Mouse (Mus musculus) brain, embryonic 18.5 days (tissue): ENCODE data around the gene Ppp1r15b.

ENCODE experiments used
- DNase-seq: peaks from one replicate; pipeline ENCODE4 v3.0.0-alpha.2; 2012; ENCODE audit warnings: low read depth, low spot score

The Ppp1r15b gene

DNA sequence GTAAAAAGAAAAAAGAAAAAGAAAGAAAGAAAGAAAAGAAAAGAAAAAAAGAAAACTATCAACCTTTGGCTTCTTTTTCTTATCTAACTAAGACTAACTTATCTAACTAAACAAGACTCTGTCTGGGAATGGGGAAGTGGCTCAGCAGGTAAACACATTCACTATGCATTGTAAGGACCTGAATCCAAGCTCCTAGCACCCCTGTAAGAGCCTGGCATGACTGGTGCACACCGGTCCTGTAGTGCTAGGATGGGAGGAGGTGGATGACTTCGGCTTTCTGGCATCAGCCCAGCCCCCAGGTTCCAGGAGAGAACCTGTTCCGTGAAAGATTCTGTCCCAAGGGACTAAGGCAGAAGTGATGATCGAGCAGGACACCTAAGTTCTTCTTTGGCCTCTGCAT, 30.6 kb downstream of the Ppp1r15b start:
- DNase-seq = no peak

DNA sequence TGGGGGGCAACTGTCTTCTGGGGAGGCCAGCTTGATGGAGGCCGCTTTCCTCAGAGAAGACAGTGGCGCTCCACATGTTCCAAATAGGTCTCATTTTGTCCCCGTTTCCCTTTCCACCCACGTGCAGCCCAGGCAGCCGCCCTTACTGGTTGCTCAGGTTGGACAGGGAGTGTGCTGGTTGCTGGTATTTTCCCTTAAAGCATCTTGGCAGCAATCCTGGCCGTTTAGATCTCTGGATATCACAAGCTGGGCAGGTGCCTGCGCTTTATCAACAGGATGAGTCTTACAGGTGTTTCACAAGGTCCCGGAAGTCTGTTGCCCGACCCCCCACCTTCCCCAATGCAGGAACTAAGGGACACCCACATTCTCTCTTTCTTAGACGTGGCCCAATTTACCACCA, 31.1 kb downstream of the Ppp1r15b start:
- DNase-seq = no peak

DNA sequence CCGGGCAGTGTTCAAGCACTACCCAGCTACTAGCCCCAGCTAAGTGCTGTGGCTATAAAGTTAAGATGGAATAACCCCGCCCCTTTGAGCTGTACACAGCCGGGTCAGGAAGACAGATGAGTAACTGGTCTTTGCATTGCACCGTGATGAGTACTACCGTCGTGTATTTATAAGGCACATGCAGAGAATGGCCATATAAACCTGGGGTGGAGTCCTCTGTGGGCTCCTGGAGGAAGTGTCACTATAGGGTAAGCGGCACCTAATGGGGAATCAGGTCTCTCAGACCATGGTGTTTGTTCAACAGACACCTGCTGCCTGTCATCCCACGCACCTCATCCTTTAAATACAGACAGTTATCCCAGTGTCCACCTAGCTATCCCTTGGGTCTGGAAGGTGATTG, 32.0 kb downstream of the Ppp1r15b start:
- no peak for DNase-seq

DNA sequence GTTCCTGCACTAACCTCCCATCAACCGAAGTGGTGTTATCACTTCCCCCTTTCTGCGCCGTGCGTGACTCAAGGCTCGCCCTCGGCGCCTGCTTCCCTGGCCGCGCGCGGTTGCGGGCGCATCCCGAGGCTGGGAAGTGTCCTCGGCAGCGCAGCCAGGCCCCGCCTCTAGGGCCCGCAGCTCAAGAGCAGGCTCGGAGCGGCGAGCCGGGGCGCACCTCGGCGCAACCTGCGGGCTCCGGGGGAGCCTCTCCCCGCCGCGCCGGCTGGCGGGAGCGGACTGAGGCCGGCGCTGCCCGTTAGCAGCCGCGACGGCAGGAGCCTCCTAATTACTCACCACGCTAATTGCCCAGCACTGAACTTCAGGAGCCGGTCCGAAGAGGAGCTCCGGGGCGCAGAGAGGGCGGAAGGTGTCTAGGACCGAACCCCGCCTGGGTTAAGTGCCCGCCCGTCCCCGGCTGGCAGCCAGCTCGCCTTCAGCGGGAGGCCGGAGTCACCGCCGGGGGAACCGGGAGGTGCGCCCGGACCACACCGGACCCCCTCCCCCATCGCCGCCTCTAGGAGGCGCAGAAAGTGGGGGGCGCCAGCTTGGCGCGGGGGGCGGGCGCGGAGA, 33.0 kb downstream of the Ppp1r15b start, which contains the start of gene Plekha6:
TSS of gene Plekha6 (plus strand) at position 391 of the 612 bp plus-strand sequence.
- DNase-seq = no peak

DNA sequence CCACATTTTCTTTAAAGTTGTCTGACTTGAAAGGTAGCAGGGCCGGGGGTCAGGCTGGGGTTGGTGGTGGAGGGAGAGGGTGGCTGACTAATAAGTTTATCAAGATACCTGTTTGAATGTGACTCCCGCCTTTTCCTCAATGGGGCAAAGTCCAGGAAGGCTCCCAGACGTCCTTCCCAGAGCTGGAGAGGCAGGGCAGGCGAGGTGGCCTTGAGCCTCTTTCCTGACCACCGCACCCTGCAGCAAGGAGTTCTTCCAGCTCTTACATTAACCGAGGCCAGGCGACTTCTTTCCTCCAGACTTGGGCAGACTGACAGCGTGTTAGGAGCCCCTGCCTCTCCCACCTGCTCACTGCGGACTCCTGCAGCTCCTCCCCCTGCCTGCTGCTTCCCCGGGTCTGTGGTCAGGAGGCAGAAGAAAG, 33.7 kb downstream of the Ppp1r15b start:
- DNase-seq = no peak

DNA sequence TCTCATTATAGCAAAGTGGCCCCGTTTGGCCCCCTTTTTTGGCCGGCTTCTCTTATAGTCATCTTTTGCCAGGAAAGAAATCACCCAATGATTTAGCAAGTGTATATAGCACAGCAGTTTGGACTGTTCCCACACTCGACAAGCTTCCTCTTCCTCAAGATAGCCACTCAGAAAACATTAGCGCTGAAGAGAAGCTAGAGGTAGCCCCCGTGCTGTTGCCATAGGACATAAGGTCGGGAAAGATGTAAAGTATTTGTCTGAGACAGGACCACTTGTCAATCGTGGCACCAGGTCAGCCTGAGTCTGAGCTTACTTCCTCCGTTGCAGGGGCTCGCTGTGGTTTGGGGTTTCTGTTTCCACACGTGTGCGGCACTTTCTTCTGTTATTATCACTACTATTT, 34.2 kb downstream of the Ppp1r15b start:
- DNase-seq = no peak

DNA sequence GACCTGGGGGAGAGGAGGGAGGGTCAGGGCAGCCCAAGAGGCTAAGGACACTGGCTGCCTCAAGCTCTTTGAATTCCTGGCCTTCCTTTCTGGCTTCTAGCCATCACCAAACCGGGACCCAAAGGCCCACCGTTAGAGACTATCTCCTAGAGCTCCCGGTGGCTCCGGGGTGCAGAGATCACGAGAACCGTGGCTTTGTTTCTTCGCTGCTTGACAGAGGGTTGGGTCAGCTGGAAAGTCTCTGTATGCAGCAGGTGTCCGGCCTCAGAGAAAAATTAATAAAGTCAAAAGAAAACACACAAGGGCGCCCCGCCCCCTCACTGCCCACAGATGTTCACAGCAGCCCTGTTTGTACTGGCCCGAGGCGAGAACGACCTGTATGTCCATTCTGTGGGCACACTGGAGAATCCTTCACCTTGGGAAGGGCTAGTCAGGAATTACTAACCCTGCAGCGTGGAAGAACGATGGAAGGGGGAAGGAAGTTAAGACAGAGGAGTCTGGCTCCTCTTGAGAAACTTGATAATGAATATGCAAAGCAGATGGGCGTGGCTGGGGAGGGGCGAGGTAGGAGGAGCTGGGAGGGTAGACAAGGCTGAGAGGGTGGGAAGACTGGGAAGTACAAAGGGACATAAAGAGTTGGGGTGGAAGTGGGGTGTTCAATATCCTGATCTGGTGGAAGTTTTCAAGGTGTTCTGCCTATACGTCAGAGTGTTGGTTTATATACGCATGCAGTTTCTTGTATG, 37.5 kb downstream of the Ppp1r15b start:
- no peak for DNase-seq

DNA sequence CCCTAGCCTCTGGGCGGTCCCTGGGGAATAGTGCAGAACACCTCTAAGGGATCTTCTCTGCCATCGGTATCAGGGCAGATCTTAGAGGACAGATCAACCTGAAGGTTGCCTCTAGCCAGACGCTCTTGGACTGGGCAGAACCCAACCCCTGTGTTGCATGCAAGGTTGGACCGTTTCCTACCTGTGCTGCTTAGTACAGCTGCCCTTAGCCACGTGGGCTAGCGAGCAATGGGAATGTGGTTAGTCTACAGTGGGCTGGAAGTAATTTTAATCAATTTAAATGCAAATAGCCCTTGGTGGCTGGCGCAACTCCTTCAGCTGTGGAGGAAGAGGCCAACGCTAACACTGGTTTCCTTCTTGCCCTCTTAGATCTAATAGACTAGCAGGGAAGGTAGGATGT, 39.3 kb downstream of the Ppp1r15b start:
- DNase-seq = no peak

DNA sequence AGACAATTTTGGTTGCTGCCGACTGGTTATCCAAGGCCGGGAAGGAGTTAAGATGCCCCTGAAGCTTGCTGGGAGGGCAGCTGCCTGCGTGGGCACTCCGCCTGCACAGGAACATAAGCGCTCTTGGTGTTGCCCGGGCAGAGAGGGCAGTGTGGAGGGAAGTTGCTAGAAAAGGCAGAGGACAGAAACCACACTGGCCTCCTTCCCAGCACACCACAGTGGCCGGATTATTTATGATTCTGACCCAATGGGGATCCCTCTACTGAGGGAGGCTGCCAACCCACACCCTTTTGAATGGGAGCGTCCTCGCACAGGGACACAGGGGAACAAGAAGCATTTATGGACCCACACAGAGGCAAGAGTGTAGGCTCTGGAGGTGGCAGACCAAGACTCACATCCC, 40.4 kb downstream of the Ppp1r15b start:
- no peak for DNase-seq

DNA sequence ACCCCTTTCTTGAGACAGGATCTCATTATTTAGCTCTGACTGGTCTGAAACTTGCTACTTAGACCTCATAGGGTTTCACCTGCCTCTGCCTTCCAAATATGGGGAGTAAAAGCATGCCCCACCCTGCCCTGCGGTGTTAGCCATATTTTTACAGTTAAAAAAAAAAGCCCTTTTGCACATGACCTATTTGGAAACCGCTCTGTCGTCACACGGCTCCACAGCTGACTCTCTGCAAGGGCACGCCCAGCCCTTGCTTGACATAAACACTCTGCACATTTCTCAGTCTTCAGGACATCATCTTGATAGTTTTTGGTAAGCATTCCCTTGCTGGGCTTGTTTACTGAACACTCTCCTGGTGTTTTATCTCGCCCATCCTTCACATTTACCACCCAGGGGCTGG, 44.2 kb downstream of the Ppp1r15b start:
- DNase-seq = no peak

DNA sequence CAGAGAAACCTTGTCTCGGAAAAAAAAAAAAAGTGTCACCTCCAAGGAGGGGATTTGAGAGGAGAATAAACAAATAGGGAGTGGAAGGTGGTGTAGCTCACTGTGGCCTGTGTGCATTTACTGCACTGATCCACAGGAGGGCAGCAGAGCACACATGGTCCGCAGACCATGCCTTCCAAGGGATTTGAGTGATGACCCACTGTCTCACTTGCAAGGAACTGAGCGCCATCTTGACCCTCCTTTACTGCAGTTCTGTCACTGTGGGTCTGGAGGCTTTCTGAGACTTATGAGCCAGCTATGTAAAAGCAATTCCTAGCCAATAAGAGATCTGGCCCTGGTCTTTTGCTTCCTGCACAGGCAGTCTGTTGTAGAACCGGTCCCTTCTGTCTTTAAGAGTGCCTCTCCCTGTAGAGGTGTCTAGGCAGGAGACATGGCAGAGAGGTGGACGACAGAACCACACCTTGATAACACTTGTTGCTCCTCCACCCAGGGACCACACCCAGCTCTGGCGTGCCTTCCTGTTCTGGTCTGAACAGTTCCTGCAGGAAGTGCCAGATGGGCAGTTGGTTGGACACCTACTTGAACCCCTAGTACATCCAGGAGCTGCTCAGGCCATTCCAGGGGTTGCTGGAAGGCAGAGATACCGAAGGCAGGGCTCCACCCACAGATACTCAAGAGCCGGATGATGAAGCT, 46.7 kb downstream of the Ppp1r15b start:
- peak; percentile 40 for DNase-seq

DNA sequence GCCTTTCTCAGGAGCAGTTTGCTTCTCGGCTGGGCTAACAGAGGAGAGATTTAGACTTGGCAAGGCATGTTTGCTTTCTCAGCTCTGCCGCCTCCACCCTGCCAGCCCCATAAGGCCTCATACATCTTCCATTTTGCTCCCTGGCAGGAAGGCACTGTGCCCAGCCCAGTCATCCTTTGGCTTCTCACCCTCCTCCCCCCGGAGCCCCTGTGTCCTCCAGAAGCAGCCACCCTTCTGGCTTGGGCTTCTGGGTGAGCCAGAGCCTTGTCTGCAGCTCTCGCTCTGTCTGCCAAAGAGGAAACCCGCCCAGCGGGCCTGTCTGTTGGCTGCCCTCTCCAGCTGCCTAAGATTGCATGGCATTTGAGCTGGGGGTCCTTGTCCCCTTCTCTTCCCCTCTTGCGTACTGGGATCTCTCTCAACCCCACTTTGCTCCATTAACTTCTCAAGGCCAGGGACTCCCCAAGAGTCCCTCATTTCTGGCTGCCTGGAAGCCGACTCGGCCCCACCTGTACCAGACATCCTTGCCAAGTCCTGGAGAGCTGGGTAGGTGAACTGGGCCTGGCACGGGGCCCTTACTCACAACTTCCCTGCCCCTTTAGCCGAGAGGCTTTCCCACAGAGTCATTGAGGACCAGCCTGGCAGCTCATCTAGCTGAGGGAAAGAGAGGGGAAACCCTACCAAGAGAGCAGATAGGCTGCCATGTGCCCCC, 47.9 kb downstream of the Ppp1r15b start:
- DNase-seq = peak; percentile 43

DNA sequence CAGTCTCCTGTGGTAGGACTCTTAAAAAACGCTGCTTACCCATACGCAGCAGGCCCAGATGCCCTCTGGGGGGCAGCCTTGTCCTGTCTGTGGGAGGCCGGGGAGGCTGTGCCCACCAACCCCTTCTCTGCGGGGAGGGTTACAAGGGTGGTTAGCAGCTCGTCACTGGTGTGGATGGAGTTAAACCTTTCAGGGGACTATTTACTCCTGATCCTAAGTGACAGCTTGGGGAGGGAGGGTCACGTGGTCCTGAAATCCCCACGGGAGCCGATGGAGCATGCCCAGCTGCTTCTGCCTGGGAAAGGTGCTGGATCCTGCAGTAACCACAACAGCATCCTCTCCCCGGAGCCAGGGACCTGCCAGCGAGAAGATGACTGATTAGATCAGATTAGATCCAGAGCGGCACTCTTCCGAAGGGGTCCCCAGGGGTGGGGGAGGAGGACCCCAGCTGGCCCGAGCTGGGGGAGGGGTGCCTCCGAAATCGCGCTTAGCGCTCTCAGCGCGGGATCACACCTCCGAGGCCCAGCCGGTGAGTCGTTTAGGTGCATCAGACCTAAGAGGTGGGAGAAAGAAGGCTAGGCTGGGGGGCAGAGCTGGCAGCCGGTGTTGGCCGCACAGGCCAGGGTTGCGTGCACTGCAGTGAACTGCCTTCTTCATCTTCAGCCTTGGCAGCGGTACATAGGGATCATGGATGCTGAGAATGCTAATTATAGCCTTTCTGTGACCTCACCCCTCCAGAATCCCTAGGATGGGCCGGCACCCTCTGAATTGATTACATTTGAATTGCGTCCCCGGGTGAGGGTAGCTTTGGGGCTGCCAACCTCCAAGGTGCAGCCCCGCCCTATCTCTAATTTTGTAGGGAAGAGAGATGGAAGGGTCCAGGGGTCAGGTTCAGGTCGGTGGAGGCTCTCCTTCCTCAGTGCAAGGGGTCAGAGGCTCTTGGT, 50.4 kb downstream of the Ppp1r15b start:
- DNase-seq = peak; percentile 82

DNA sequence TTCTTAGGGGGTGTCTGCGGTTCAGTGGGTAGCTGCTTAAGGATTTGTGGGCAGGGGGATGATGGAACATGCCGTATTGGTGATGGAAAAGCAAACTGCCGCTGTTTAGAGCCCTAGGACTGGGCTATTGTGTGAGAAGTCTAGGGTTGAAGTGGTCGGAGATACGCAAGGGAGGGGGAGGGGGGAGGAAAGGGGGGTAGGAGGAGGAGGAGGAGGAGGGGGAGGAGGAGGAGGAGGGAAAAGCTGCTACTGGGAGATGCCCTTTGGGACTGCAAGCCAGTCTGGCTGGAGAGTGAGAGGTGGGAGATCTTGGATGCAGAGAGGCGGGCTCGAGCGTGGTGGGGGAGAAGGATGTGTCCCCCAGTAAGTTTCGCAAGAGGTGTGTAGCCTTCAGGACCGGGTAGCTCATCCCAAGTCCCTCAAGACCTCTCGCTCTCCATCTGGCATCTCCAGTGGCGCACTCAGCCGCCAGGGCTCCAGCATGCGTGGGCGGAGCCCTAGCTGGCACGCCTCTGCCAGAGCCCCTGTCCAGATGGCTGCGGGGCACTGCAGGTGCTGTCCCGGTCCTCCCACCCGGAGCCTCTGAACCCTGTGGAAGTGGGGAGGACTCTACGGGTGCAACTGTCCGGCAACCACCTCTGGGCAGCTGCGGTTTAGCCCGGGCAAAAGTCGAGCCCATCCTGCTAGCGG, 51.2 kb downstream of the Ppp1r15b start:
- no peak for DNase-seq

DNA sequence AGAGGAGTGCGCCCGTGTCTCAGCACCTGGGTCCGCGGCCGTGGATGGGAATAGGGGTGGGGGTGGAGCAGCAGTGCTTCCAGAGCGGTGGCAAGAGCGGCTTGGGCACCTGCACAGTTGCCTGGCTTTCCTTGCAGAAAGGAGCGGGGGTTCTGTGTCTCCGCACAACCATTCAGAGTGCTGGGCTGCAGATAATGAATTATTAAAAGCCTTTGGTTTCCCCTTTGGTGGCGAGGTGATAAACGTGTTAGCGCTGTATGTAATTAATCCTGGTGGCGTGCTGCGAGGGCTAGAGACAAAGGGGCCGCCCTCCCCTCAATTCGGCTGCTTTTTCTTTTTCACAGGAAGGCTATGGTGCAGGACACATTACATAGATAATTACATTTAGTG, 51.8 kb downstream of the Ppp1r15b start:
- DNase-seq = no peak

DNA sequence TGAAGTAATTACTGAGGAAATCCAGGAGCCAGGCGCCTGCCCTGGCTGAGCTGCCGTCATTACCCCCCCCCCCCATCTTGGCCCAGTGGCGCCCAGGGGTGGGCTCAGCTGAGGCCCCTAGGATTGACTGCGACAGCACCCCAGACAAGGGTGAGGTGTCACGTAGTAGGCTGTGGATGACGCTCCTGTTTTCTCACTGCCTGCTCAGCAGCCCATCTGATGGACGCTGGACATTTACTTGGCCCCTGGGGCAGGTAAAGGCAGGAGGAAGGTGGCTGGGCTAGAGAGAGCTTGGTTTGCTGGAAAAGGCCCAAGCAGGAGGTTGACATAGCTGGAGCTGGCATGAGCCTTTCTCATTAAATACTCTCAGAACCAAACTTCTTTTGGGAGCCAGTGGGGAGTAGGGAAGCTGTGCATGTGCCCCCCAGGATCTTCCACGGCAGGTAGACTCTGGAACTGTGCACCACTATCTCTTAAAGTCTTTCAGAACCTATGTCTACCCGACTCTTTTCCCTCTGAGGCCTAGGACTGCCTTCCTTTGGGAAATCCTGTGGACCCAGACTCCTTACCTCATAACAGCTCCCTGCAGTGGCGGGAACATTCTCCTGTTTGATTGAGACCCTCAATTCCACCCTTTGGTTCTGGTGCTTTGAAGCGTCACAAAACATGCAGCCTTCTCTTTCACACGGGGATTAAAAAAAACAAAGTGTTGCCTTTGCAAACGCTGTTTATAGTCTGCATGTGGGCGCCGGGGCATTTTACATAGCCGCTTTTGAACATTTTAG, 52.4 kb downstream of the Ppp1r15b start:
- no peak for DNase-seq

DNA sequence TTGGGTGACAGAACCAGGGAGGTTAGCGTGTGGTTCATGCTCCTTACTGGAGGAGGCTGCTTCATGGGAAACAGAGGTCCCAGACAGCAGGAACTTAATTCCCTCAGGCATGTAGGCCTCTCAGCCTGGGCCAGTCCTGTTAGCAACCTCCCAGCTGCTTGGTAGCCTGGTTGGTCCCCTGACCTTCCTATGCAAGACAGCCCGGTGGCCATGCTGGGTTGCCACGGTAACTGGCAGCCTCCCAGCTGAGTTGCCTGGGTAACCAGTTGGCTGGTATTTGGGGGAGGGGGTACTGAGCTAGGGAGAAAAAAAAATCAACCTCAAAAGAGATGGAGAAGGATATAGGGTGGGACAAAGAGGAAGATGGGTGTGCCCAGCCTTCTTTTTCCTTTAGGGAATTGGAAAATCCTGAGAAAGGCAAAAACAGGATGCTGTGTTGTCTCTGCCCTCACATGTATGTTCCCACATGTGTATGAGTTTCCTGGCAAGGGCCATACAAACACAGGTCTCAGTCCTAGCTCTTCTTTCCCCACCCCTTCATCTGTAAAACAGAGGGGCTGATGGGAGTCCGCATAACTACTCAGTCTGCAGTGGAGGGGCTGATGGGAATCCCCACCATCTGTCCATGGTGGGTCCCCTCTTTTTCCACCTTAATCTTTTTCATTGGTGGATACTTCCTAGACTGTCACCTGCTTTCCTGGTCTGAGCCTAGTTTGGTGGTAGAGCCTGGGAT, 57.2 kb downstream of the Ppp1r15b start:
- DNase-seq = peak; percentile 52

DNA sequence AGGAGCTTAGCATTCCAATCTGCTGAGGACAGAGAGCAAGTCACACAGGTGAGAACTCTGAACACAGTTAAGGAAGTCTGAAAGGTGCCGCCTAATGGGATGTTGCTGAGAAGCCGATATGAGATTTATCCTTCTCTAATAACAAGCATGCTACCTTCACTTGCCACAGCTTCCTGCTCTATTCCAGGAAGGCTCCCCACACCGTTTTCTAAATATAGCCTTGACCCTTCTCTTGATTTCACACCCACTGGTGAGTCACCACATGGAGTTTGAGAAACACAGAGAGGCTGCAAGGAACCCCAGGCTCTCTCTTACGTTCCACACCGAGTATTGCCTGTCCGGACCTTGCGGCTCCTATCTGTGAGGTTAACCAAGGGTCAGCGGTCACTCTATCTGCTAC, 57.8 kb downstream of the Ppp1r15b start:
- no peak for DNase-seq
